Mouse (Mus musculus) E14TG2a.4 (cell line): ENCODE results near the gene Chrnb2.

ENCODE experiments used
- CTCF ChIP-seq: conservative IDR thresholded peaks from 2 replicates; pipeline ENCODE4 v1.5.1; 2014; ENCODE audit warnings: low read length
- NANOG ChIP-seq: IDR thresholded peaks from 2 replicates; pipeline ENCODE4 v1.6.1; 2014; ENCODE audit warnings: borderline replicate concordance, low read length, mixed read lengths

- TF ChIP-seq NANOG, result no peak
- TF ChIP-seq CTCF, result no peak
Measured at GRCm38 (mm10) chr3:89796358-89796757, 31.9 kb upstream of the Chrnb2 start.
